19 mouse cellular contexts compared by ENCODE assay signal in genomic region chr9:61815995-61816394, GRCm38 (mm10).
DNase-seq lines count a peak whose midpoint lies in the region; ATAC-seq and TF ChIP-seq lines count a peak whose summit lies in the region.
"Had no signal": no experiment of that assay in that cellular context is flagged by ENCODE, and none has a peak within 500 bp of the region (broad histone marks: within the 10 kb centered on the region; RNA-seq: fewer than 3 reads in every experiment).

No protein-coding gene starts in this region.

- peak; percentile 66 for DNase-seq in liver, adult 2 months (ENCODE audit: extremely low read depth, low read depth, low spot score)
- DNase-seq in liver, embryonic 11.5 days (ENCODE audit: low spot score): no peak
- peak; percentile 57 for DNase-seq in embryo, embryonic 11 days
- DNase-seq in forelimb bud, embryonic 11.5 days (ENCODE audit: low read depth, low spot score): peak; percentile 8
- DNase-seq in stomach, postnatal 0 days (ENCODE audit: low spot score): no peak
- no peak for DNase-seq in frontal cortex, postnatal 36 days (ENCODE audit: low spot score in 2 of 2)
- DNase-seq in left cerebral cortex, adult 9 months (ENCODE audit: low spot score in 2 of 2): no peak
- DNase-seq: cerebellum, adult 18-20 months; cerebellum, postnatal 36 days; forebrain, postnatal 0 days; gastrocnemius, postnatal 10 days; heart, adult 2 months; heart, postnatal 4 days; lung, postnatal 4 days; thymus, adult 18-20 months had no signal

- H3K79me2 ChIP-seq in liver, adult 2 months (ENCODE audit: control insufficient read depth, insufficient read depth, low read length): no peaks in the 10 kb centered on the region

- ATAC-seq in liver, embryonic 11.5 days (replicated peaks; ENCODE audit: low FRiP score): no peak
- ATAC-seq in stomach, postnatal 0 days (ENCODE audit: low FRiP score, low TSS enrichment): no peak
- ATAC-seq: forebrain, postnatal 0 days had no signal

- peaks cover 38% of the 10 kb centered on the region for H3K4me1 ChIP-seq in liver, adult 2 months (ENCODE audit: control insufficient read depth, insufficient read depth, low read length)
- H3K4me1 ChIP-seq in liver, embryonic 11.5 days (replicated peaks; ENCODE audit: control insufficient read depth, insufficient read depth, low read length): peaks cover 5% of the 10 kb centered on the region; the same call in 1 of the 2 replicates
- H3K4me1 ChIP-seq in stomach, postnatal 0 days (replicated peaks; ENCODE audit: control insufficient read depth, insufficient read depth): no peaks in the 10 kb centered on the region; the same call in 1 of the 2 replicates

- peak; percentile 46 for TF ChIP-seq CTCF in liver, adult 2 months (IDR thresholded peaks at IDR 0.05; ENCODE audit: low read depth, low read length)
- TF ChIP-seq CTCF in stomach, postnatal 0 days (IDR thresholded peaks at IDR 0.05; ENCODE audit: low read depth): 0 out of 2 replicates have a peak, but pooled peaks have one; percentile 23

- no peak overlapping the region for H3K27ac ChIP-seq in liver, adult 2 months (replicated peaks; ENCODE audit: insufficient read depth, low read depth, low read length)
- H3K27ac ChIP-seq in liver, embryonic 11.5 days (ENCODE audit: low read depth, low read length): no peak overlapping the region
- no peak overlapping the region for H3K27ac ChIP-seq in stomach, postnatal 0 days (replicated peaks)
- H3K27ac ChIP-seq: heart, adult 2 months; limb, embryonic 15.5 days; lung, embryonic 15.5 days; neural tube, embryonic 12.5 days had no signal

- no peak overlapping the region for H3K4me2 ChIP-seq in liver, embryonic 11.5 days
- no peak overlapping the region for H3K4me2 ChIP-seq in stomach, postnatal 0 days (replicated peaks; ENCODE audit: low read depth)
- H3K4me2 ChIP-seq: limb, embryonic 15.5 days; lung, embryonic 15.5 days; midbrain, embryonic 11.5 days; neural tube, embryonic 12.5 days had no signal

- H3K9ac ChIP-seq in liver, adult 2 months (ENCODE audit: low read depth, low read length): no peak overlapping the region
- no peak overlapping the region for H3K9ac ChIP-seq in liver, embryonic 11.5 days (ENCODE audit: low read depth, low read length)
- no peak overlapping the region for H3K9ac ChIP-seq in stomach, postnatal 0 days (ENCODE audit: low read length)
- H3K9ac ChIP-seq: forebrain, postnatal 0 days; limb, embryonic 15.5 days; lung, embryonic 15.5 days; neural tube, embryonic 12.5 days had no signal

- H3K27me3 ChIP-seq in liver, adult 2 months (ENCODE audit: control insufficient read depth, insufficient read depth, low read length): no peaks in the 10 kb centered on the region
- no peaks in the 10 kb centered on the region; the same call in 1 of the 2 replicates for H3K27me3 ChIP-seq in liver, embryonic 11.5 days (replicated peaks; ENCODE audit: control insufficient read depth, insufficient read depth, low read length)
- no peaks in the 10 kb centered on the region for H3K27me3 ChIP-seq in stomach, postnatal 0 days (ENCODE audit: control insufficient read depth, insufficient read depth, low read length)
- H3K27me3 ChIP-seq: limb, embryonic 15.5 days; lung, embryonic 15.5 days; neural tube, embryonic 12.5 days had no signal

- TF ChIP-seq POLR2A in liver, adult 2 months (IDR thresholded peaks at IDR 0.05; ENCODE audit: extremely low read depth, insufficient read depth, low read length): no peak

- no peak for TF ChIP-seq EP300 in stomach, postnatal 0 days (optimal IDR thresholded peaks at IDR 0.05)

- H3K36me3 ChIP-seq in liver, adult 2 months (ENCODE audit: control insufficient read depth, insufficient read depth, low read length): no peaks in the 10 kb centered on the region
- no peaks in the 10 kb centered on the region for H3K36me3 ChIP-seq in liver, embryonic 11.5 days (ENCODE audit: control insufficient read depth, insufficient read depth, low read length)
- no peaks in the 10 kb centered on the region for H3K36me3 ChIP-seq in stomach, postnatal 0 days (ENCODE audit: control insufficient read depth, insufficient read depth, low read length)
- H3K36me3 ChIP-seq: limb, embryonic 15.5 days; lung, embryonic 15.5 days; neural tube, embryonic 12.5 days had no signal

- no peak overlapping the region for H3K4me3 ChIP-seq in liver, adult 2 months (ENCODE audit: insufficient read depth, low read depth, low read length)
- H3K4me3 ChIP-seq in liver, embryonic 11.5 days (ENCODE audit: low read depth, low read length): no peak overlapping the region
- H3K4me3 ChIP-seq in stomach, postnatal 0 days (ENCODE audit: low read depth, low read length): no peak overlapping the region
- H3K4me3 ChIP-seq: heart, adult 2 months; limb, embryonic 15.5 days; lung, embryonic 15.5 days; neural tube, embryonic 12.5 days had no signal

- no peaks in the 10 kb centered on the region for H3K9me3 ChIP-seq in liver, embryonic 11.5 days (ENCODE audit: control insufficient read depth, low read length)
- H3K9me3 ChIP-seq in stomach, postnatal 0 days (ENCODE audit: control insufficient read depth, low read length): no peaks in the 10 kb centered on the region
- H3K9me3 ChIP-seq: limb, embryonic 15.5 days; lung, embryonic 15.5 days; neural tube, embryonic 12.5 days had no signal

- 23% methylated on average over 10 of the region's 10 CpGs for WGBS in liver, adult 2 months
- WGBS in liver, embryonic 11.5 days: 47% methylated on average over 10 of the region's 10 CpGs
- 40% methylated on average over 10 of the region's 10 CpGs for WGBS in stomach, postnatal 0 days

Comparison
In these comparisons a context has a peak if more than half of its experiments do, and no peak if none do; other contexts are left out.
1. DNase-seq: peak in liver, adult 2 months (single experiment), embryo, embryonic 11 days (single experiment) and forelimb bud, embryonic 11.5 days (single experiment); none in liver, embryonic 11.5 days (single experiment), stomach, postnatal 0 days (single experiment), frontal cortex, postnatal 36 days (0 of 2) and left cerebral cortex, adult 9 months (0 of 2).